Mouse (Mus musculus) neutrophil, adult 5-6 weeks (primary cell): ENCODE measurements around the gene Prim2. TPM values are rescaled to one million over a fixed set of nuclear protein-coding genes. Genes with fewer than 3 reads are reported as not detected.
"Not testable (repeated sequence)": the region's sequence is repeated elsewhere in the genome, so short reads cannot be mapped to it uniquely, and the experiment has no call there.

Experiments
- ATAC-seq: fragments of 151-379, 151-347 bp; 2 replicates; pipeline ENCODE4 v1.8.0; 2017; ENCODE audit warnings: mild to moderate bottlenecking, moderate TSS enrichment; ENCODE audit not compliant: insufficient number of reproducible peaks, poor library complexity, low FRiP score, severe bottlenecking; ENCODE audit errors: extremely low read depth
- total RNA-seq: library from RNA; stranded (forward); fragments of 200-1000 nt; gene quantifications from 2 replicates; pipeline ENCODE4 v1.2.3, GENCODE M21; 2017

Prim2 gene
- total RNA-seq, 1 experiment from 2014 or later = 12.1 TPM

- peak; percentile 66; the same call in 1 of the 2 replicates for ATAC-seq
These were observed 6.4 kb downstream of the Prim2 start for GRCm38 (mm10) chr1:33663163-33663562.

- ATAC-seq = no peak
These were observed 11.3 kb downstream of the Prim2 start for GRCm38 (mm10) chr1:33658302-33658701.

- ATAC-seq = no peak
These were observed 11.9 kb downstream of the Prim2 start for GRCm38 (mm10) chr1:33657574-33658149.

- no peak for ATAC-seq
These were observed 18.7 kb downstream of the Prim2 start for GRCm38 (mm10) chr1:33650875-33651274.

GRCm38 (mm10) chr1:33649534-33650108, 20.0 kb downstream of the Prim2 start:
- ATAC-seq = no peak

GRCm38 (mm10) chr1:33649021-33649420, 20.6 kb downstream of the Prim2 start:
- no peak for ATAC-seq

- ATAC-seq = no peak
These were observed 21.9 kb downstream of the Prim2 start for GRCm38 (mm10) chr1:33647661-33648060.

GRCm38 (mm10) chr1:33647173-33647572, 22.4 kb downstream of the Prim2 start:
- ATAC-seq = peak; percentile 41; the same call in 1 of the 2 replicates

- ATAC-seq = no peak
These were observed 23.9 kb downstream of the Prim2 start for GRCm38 (mm10) chr1:33645689-33646088.

GRCm38 (mm10) chr1:33641139-33641538, 28.5 kb downstream of the Prim2 start:
- no peak for ATAC-seq

GRCm38 (mm10) chr1:33640089-33640488, 29.5 kb downstream of the Prim2 start:
- no peak for ATAC-seq

GRCm38 (mm10) chr1:33639234-33639633, 30.4 kb downstream of the Prim2 start:
- no peak for ATAC-seq

GRCm38 (mm10) chr1:33637827-33638226, 31.8 kb downstream of the Prim2 start:
- no peak for ATAC-seq

- ATAC-seq = no peak
These were observed 33.0 kb downstream of the Prim2 start for GRCm38 (mm10) chr1:33636421-33637195.

- not testable (repeated sequence) for ATAC-seq
These were observed 38.5 kb downstream of the Prim2 start for GRCm38 (mm10) chr1:33631002-33631618.

- no peak for ATAC-seq
These were observed 41.8 kb downstream of the Prim2 start for GRCm38 (mm10) chr1:33627803-33628202.

GRCm38 (mm10) chr1:33627070-33627469, 42.5 kb downstream of the Prim2 start:
- ATAC-seq = no peak

- no peak for ATAC-seq
These were observed 44.7 kb downstream of the Prim2 start for GRCm38 (mm10) chr1:33624900-33625299.

- no peak for ATAC-seq
These were observed 45.2 kb downstream of the Prim2 start for GRCm38 (mm10) chr1:33624441-33624840.

- no peak for ATAC-seq
These were observed 47.8 kb downstream of the Prim2 start for GRCm38 (mm10) chr1:33621791-33622190.
